Mouse (Mus musculus) thymus, adult 2 months (tissue): ENCODE data around the gene Foxd1.

ENCODE experiments used
- CTCF ChIP-seq: fragments of 200-500 bp; IDR thresholded peaks from 2 replicates; pipeline ENCODE4 v1.5.1; 2012; ENCODE audit warnings: mild to moderate bottlenecking, control low read depth, low read length, moderate library complexity, borderline replicate concordance; ENCODE audit not compliant: control insufficient read depth, poor library complexity, insufficient read depth; ENCODE audit errors: extremely low read depth
- POLR2A ChIP-seq: fragments of 200-500 bp; IDR thresholded peaks from 2 replicates; pipeline ENCODE4 v1.6.1; 2012; ENCODE audit warnings: mild to moderate bottlenecking, low read length, control low read depth, moderate library complexity; ENCODE audit not compliant: control insufficient read depth, poor library complexity, insufficient read depth; ENCODE audit errors: extremely low read depth

- TF ChIP-seq CTCF (no peak), POLR2A (no peak)
Measured at GRCm38 (mm10) chr13:98390363-98390762, 36.3 kb downstream of the Foxd1 start.
